Mouse (Mus musculus): ENCODE data around the gene Kcnj15.

Kcnj15 gene

GRCm38 (mm10) chr16:95292843-95293505 is 35.6 kb downstream of the Kcnj15 start:
- DNase-seq (ENCODE audit: low read depth) = no peak

GRCm38 (mm10) chr16:95297651-95298050 is 40.3 kb downstream of the Kcnj15 start:
- DNase-seq (ENCODE audit: low read depth) = no peak

GRCm38 (mm10) chr16:95301667-95302066 is 44.3 kb downstream of the Kcnj15 start:
- no peak for DNase-seq (ENCODE audit: low read depth)

- no peak for DNase-seq (ENCODE audit: low read depth)
Measured at GRCm38 (mm10) chr16:95303676-95304075, 46.3 kb downstream of the Kcnj15 start.

- DNase-seq (ENCODE audit: low read depth) = no peak
Measured at GRCm38 (mm10) chr16:95307823-95308360, 50.5 kb downstream of the Kcnj15 start.

- DNase-seq (ENCODE audit: low read depth) = peak; percentile 57
Measured at GRCm38 (mm10) chr16:95321945-95322625, 64.7 kb downstream of the Kcnj15 start.

GRCm38 (mm10) chr16:95332159-95332558 is 74.8 kb downstream of the Kcnj15 start:
- no peak for DNase-seq (ENCODE audit: low read depth)

- DNase-seq (ENCODE audit: low read depth) = peak; percentile 85
Measured at GRCm38 (mm10) chr16:95340885-95341791, 83.8 kb downstream of the Kcnj15 start.

- DNase-seq (ENCODE audit: low read depth) = no peak
Measured at GRCm38 (mm10) chr16:95342030-95342429, 84.7 kb downstream of the Kcnj15 start.

GRCm38 (mm10) chr16:95344961-95345360 is 87.6 kb downstream of the Kcnj15 start:
- no peak for DNase-seq (ENCODE audit: low read depth)

GRCm38 (mm10) chr16:95345882-95346281 is 88.5 kb downstream of the Kcnj15 start:
- peak; percentile 80 for DNase-seq (ENCODE audit: low read depth)

GRCm38 (mm10) chr16:95347202-95347601 is 89.8 kb downstream of the Kcnj15 start:
- DNase-seq (ENCODE audit: low read depth) = no peak

GRCm38 (mm10) chr16:95348555-95348954 is 91.2 kb downstream of the Kcnj15 start:
- no peak for DNase-seq (ENCODE audit: low read depth)

- DNase-seq (ENCODE audit: low read depth) = no peak
Measured at GRCm38 (mm10) chr16:95349344-95349743, 92.0 kb downstream of the Kcnj15 start.

GRCm38 (mm10) chr16:95349745-95350144 is 92.4 kb downstream of the Kcnj15 start:
- no peak for DNase-seq (ENCODE audit: low read depth)
